Mouse (Mus musculus): ENCODE data around the gene Epb41l4b.

DNA sequence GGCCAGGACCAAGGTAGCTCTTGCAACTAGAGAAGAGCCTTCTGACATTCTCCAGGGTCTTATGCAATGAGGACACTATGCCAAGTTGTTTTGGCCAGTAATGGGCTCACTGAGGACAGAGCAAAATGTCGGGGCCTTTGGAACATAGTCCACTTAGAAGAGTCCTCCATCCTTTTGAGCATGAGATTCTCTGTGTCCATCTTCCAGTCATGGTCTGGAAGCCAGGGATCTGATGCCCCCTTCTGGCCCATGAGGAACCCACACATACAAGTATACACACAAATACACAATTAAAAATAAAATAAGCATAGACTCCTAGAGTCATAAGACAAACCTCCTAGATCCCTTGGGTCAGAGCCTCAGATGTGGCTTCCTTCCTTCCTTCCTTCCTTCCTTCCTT, 38.3 kb upstream of the Epb41l4b start:
- no peak for TF ChIP-seq CTCF (IDR thresholded peaks at IDR 0.05; ENCODE audit: control insufficient read depth, insufficient read depth, insufficient replicate concordance, low read depth, low read length)
- no peak for TF ChIP-seq POLR2A (IDR thresholded peaks at IDR 0.05; ENCODE audit: control insufficient read depth, low read depth, low read length)

Measured in testis, adult 2 months (tissue).